In the genomic region with DNA sequence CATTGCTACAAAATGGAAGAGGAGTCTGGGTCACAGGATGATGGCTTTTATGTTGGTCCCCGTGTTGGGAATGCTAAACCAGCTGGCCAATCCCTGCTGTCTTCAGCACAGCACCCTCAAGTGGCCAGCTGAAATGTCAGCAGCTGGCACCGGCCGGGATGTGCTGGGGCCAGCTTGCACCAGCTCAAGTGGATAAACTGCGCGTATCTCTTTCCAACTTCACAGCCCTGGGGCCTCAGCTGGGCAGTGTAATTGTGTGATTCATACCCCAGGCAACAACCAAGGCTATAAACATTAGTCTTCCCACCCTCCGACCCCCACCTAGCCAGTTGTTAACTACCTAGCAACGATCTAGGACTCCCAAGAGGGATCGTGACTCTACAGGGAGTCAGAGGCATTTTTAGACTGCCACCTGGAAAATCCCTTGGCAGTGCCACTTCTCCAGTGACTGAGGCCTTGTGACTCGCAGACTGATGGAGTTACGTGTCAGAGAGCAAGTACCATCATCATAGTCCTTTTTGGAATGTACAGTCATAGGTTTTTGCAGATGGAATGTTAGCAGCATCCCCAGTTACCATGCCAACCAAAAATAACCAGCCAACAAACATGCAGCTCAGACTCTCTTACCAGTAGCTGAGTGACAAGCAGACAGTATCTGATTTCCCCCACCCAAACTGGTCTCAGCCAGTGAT, we compare ENCODE assay signal across 7 mouse cellular contexts. TPM values are rescaled to one million over a fixed set of nuclear protein-coding genes. Genes with fewer than 3 reads are reported as not detected.
DNase-seq lines count a peak whose midpoint lies in the region; ATAC-seq and TF ChIP-seq lines count a peak whose summit lies in the region.

No protein-coding gene starts in this region.

- H3K4me3 ChIP-seq in hindbrain, postnatal 0 days (ENCODE audit: low read length), result no peak overlapping the region
- no peak overlapping the region for H3K4me3 ChIP-seq in thymus, adult 2 months (ENCODE audit: control insufficient read depth, insufficient read depth, low read length)

- no peak for TF ChIP-seq POLR2A in thymus, adult 2 months (IDR thresholded peaks at IDR 0.05; ENCODE audit: control insufficient read depth, extremely low read depth, insufficient read depth, low read length, poor library complexity)

- 36% methylated on average over 10 of the region's 10 CpGs for WGBS in hindbrain, postnatal 0 days
- 80% methylated on average over 10 of the region's 10 CpGs for WGBS in thymus, adult 2 months

- H3K9ac ChIP-seq in hindbrain, postnatal 0 days (replicated peaks; ENCODE audit: low read length), result 0 out of 2 replicates have a peak overlapping the region, but pooled peaks have one; percentile 24

- peak; percentile 52 to 60 for DNase-seq in left cerebral cortex, adult 18-20 months (ENCODE audit: low spot score in 2 of 2)
- DNase-seq in left cerebral cortex, adult 11 months (ENCODE audit: low spot score), result no peak
- peak; percentile 79 for DNase-seq in brain, adult 2 months (ENCODE audit: low read depth, low spot score)
- peak; percentile 72 for DNase-seq in hindbrain, postnatal 0 days (ENCODE audit: low spot score)
- DNase-seq in right cerebral cortex, adult 2 months (ENCODE audit: low spot score in 2 of 2), result peak; percentile 44 to 61
- no peak for DNase-seq in ovary, postnatal 36 days (ENCODE audit: low spot score)
- no peak for DNase-seq in thymus, adult 2 months

- peaks cover 3% of the 10 kb centered on the region; the same call in 1 of the 2 replicates for H3K9me3 ChIP-seq in hindbrain, postnatal 0 days (ENCODE audit: low read length)

- peak; percentile 65 for TF ChIP-seq CTCF in hindbrain, postnatal 0 days (IDR thresholded peaks at IDR 0.05; ENCODE audit: low read depth)
- TF ChIP-seq CTCF in thymus, adult 2 months (IDR thresholded peaks at IDR 0.05; ENCODE audit: borderline replicate concordance, control insufficient read depth, extremely low read depth, insufficient read depth, low read length, poor library complexity), result no peak

- H3K27ac ChIP-seq in hindbrain, postnatal 0 days, result no peak overlapping the region
- H3K27ac ChIP-seq in thymus, adult 2 months (ENCODE audit: control insufficient read depth, insufficient read depth, low read length), result no peak overlapping the region

- no peak overlapping the region for H3K4me2 ChIP-seq in hindbrain, postnatal 0 days (ENCODE audit: low read depth, low read length)

- no peaks in the 10 kb centered on the region for H3K36me3 ChIP-seq in hindbrain, postnatal 0 days (ENCODE audit: insufficient read depth, low read length)
- H3K36me3 ChIP-seq in thymus, adult 2 months (ENCODE audit: control insufficient read depth, insufficient read depth, low read length), result no peaks in the 10 kb centered on the region

- H3K27me3 ChIP-seq in hindbrain, postnatal 0 days (ENCODE audit: insufficient read depth, low read length), result no peaks in the 10 kb centered on the region
- H3K27me3 ChIP-seq in thymus, adult 2 months (ENCODE audit: control insufficient read depth, insufficient read depth, low read length), result no peaks in the 10 kb centered on the region

- peak; percentile 65 for ATAC-seq in hindbrain, postnatal 0 days

- no peaks in the 10 kb centered on the region for H3K4me1 ChIP-seq in hindbrain, postnatal 0 days (ENCODE audit: insufficient read depth, low read length)
- peaks cover 6% of the 10 kb centered on the region for H3K4me1 ChIP-seq in thymus, adult 2 months (replicated peaks; ENCODE audit: control insufficient read depth, insufficient read depth, low read length)

RNA-seq across cellular contexts. Expression of gene Fbxo17, which starts 11.2 kb away (rescaled TPM):
- total RNA-seq in left cerebral cortex, adult 18-20 months (2021), result 1 to 10 TPM; 1.9 to 2.3 TPM
- total RNA-seq in hindbrain, postnatal 0 days (2014; rRNA removed), result 3.7 and 5.0 TPM in 2 replicates
- 6.5 and 7.7 TPM in 2 replicates for polyA plus RNA-seq in hindbrain, postnatal 0 days (2015; fragmentation: Nextera tagmentation; extraction: Ambion mirVana)
- 5.0 and 6.2 TPM in 2 replicates for polyA plus RNA-seq in thymus, adult 2 months (2012; rRNA removed)

RNA-seq across cellular contexts. Expression of gene Mrps12, which starts 13.8 kb away (rescaled TPM):
- 10 to 100 TPM; 62.8 to 71.0 TPM for total RNA-seq in left cerebral cortex, adult 18-20 months (2021)
- 66.4 and 90.3 TPM in 2 replicates for total RNA-seq in hindbrain, postnatal 0 days (2014; rRNA removed)
- 110 and 111 TPM in 2 replicates for polyA plus RNA-seq in hindbrain, postnatal 0 days (2015; fragmentation: Nextera tagmentation; extraction: Ambion mirVana)
- 74.4 and 84.5 TPM in 2 replicates for polyA plus RNA-seq in thymus, adult 2 months (2012; rRNA removed)

RNA-seq across cellular contexts. Expression of gene Sars2, which starts 14.0 kb away (rescaled TPM):
- 10 to 100 TPM; 11.0 to 11.6 TPM for total RNA-seq in left cerebral cortex, adult 18-20 months (2021)
- total RNA-seq in hindbrain, postnatal 0 days (2014; rRNA removed), result 17.3 and 17.9 TPM in 2 replicates
- polyA plus RNA-seq in hindbrain, postnatal 0 days (2015; fragmentation: Nextera tagmentation; extraction: Ambion mirVana), result 18.9 and 20.2 TPM in 2 replicates
- polyA plus RNA-seq in thymus, adult 2 months (2012; rRNA removed), result 63.2 and 63.9 TPM in 2 replicates

RNA-seq across cellular contexts. Expression of gene Ccer2, which starts 28.2 kb away (rescaled TPM):
- 1 to 10 TPM; 1.1 to 2.9 TPM for total RNA-seq in left cerebral cortex, adult 18-20 months (2021)
- not detected in 2 replicates for total RNA-seq in hindbrain, postnatal 0 days (2014; rRNA removed)
- polyA plus RNA-seq in hindbrain, postnatal 0 days (2015; fragmentation: Nextera tagmentation; extraction: Ambion mirVana), result 1.4 and 1.9 TPM in 2 replicates
- polyA plus RNA-seq in thymus, adult 2 months (2012; rRNA removed), result 0.16 and 0.24 TPM in 2 replicates

RNA-seq across cellular contexts. Expression of gene Fbxo27, which starts 35.1 kb away (rescaled TPM):
- 10 to 100 TPM; 24.6 TPM for total RNA-seq in left cerebral cortex, adult 18-20 months (2021)
- total RNA-seq in hindbrain, postnatal 0 days (2014; rRNA removed), result 5.0 and 6.1 TPM in 2 replicates
- polyA plus RNA-seq in hindbrain, postnatal 0 days (2015; fragmentation: Nextera tagmentation; extraction: Ambion mirVana), result 9.0 and 10.2 TPM in 2 replicates
- polyA plus RNA-seq in thymus, adult 2 months (2012; rRNA removed), result 19.1 and 26.5 TPM in 2 replicates

Comparison
In these comparisons a context has a peak if more than half of its experiments do, and no peak if none do; other contexts are left out.
1. DNase-seq: peak in left cerebral cortex, adult 18-20 months (2 of 2), brain, adult 2 months (single experiment), hindbrain, postnatal 0 days (single experiment) and right cerebral cortex, adult 2 months (2 of 2); none in left cerebral cortex, adult 11 months (single experiment), ovary, postnatal 36 days (single experiment) and thymus, adult 2 months (single experiment).